Mouse (Mus musculus) ES-E14 (cell line): Measurements from ENCODE around the gene Ccr9.

Experiments used
- CHD2 ChIP-seq: IDR thresholded peaks from 2 replicates; pipeline ENCODE4 v1.6.1; 2014; ENCODE audit warnings: mild to moderate bottlenecking, low read depth, low read length, inconsistent platforms
- HCFC1 ChIP-seq: IDR thresholded peaks from 2 replicates; pipeline ENCODE4 v1.6.1; 2012; ENCODE audit warnings: low read length, inconsistent platforms, borderline replicate concordance; ENCODE audit not compliant: insufficient read depth
- MAFK ChIP-seq: IDR thresholded peaks from 2 replicates; pipeline ENCODE4 v1.6.1; 2014; ENCODE audit warnings: mild to moderate bottlenecking, low read depth, low read length, inconsistent platforms; ENCODE audit not compliant: insufficient read depth
- ZC3H11A ChIP-seq: IDR thresholded peaks from 2 replicates; pipeline ENCODE4 v1.6.1; 2012; ENCODE audit warnings: low read depth, mild to moderate bottlenecking, inconsistent platforms, low read length, borderline replicate concordance
- ZNF384 ChIP-seq: IDR thresholded peaks from 2 replicates; pipeline ENCODE4 v1.6.1; 2012; ENCODE audit warnings: low read depth, low read length, inconsistent platforms

- TF ChIP-seq ZNF384 (no peak), MAFK (no peak), ZC3H11A (no peak), CHD2 (no peak), HCFC1 (no peak)
Measured at GRCm38 (mm10) chr9:123762886-123763285, 84.6 kb downstream of the Ccr9 start.
